Mouse (Mus musculus) skeletal muscle tissue, adult 2 months (tissue): ENCODE results near the gene Arhgap6.
"Not testable (repeated sequence)": the region's sequence is repeated elsewhere in the genome, so short reads cannot be mapped to it uniquely, and the experiment has no call there.

Source experiments
- DNase-seq: peaks from one replicate; pipeline ENCODE4 v3.0.0-alpha.2; 2012; ENCODE audit warnings: low read depth, low spot score

The Arhgap6 gene

GRCm38 (mm10) chrX:169303945-169304344, 509.0 kb downstream of the Arhgap6 start:
- DNase-seq, result no peak

- DNase-seq, result no peak
These were observed 513.7 kb downstream of the Arhgap6 start for GRCm38 (mm10) chrX:169308559-169308958.

- DNase-seq, result no peak
These were observed 524.3 kb downstream of the Arhgap6 start for GRCm38 (mm10) chrX:169319066-169319760.

- DNase-seq, result peak; percentile 90
These were observed 525.2 kb downstream of the Arhgap6 start, which contains the start of gene Hccs for GRCm38 (mm10) chrX:169319945-169320667. TSS of gene Hccs (minus strand) at chrX:169320372.

GRCm38 (mm10) chrX:169320668-169321005, 525.7 kb downstream of the Arhgap6 start:
- not testable (repeated sequence) for DNase-seq

GRCm38 (mm10) chrX:169325929-169326595, 531.2 kb downstream of the Arhgap6 start:
- DNase-seq, result no peak

- DNase-seq, result no peak
These were observed 537.4 kb downstream of the Arhgap6 start for GRCm38 (mm10) chrX:169332264-169332663.

GRCm38 (mm10) chrX:169337559-169337958, 542.7 kb downstream of the Arhgap6 start:
- DNase-seq, result no peak

GRCm38 (mm10) chrX:169338213-169338612, 543.3 kb downstream of the Arhgap6 start:
- DNase-seq, result no peak
